In the genomic region with DNA sequence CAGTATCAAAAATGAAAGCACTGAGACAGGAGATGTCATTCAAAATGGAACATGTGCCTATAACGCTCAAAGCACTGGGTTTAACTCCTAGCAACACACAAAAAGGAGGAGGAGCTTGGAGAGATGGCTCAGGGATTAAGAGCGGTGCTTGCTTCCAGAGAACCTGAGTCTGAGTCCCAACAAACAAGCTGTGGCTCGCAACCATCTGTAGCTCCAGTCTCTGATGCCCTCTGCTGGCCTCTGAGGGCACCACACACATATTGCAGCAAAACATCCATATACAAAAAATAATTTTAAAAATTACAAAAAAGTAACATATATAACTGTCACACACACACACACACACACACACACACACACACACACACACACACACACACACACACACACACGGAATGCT, we compare ENCODE assay signal across 9 mouse cellular contexts. TPM values are rescaled to one million over a fixed set of nuclear protein-coding genes. Genes with fewer than 3 reads are reported as not detected.
A peak's percentile ranks its signal among the peaks of the same experiment; 100 is the strongest.
DNase-seq lines count a peak whose midpoint lies in the region; ATAC-seq lines count a peak whose summit lies in the region.
"Had no signal": no experiment of that assay in that cellular context is flagged by ENCODE, and none has a peak within 500 bp of the region (broad histone marks: within the 10 kb centered on the region; RNA-seq: fewer than 3 reads in every experiment).

No protein-coding gene starts in this region.

- H3K4me3 ChIP-seq in heart, embryonic 12.5 days: no peak overlapping the region
- H3K4me3 ChIP-seq: embryonic facial prominence, embryonic 13.5 days had no signal

- intact Hi-C loops in gastrocnemius, postnatal 14 days (cut with DNase I; ENCODE audit: low total_unique reads): no loop called here
- intact Hi-C loops in gastrocnemius, postnatal 36 days (cut with DNase I): no loop called here
- intact Hi-C loops in left cerebral cortex, postnatal 14 days (cut with DNase I): loop anchor here (10.0 kb wide), 1 partner anchor 175 kb away; a partner anchor contains a TSS

- no peaks in the 10 kb centered on the region for H3K36me3 ChIP-seq in splenic B cell, adult 2 months (ENCODE audit: control insufficient read depth, insufficient read depth, low read length, poor library complexity, severe bottlenecking)
- H3K36me3 ChIP-seq in heart, embryonic 12.5 days: peaks cover 58% of the 10 kb centered on the region

- peaks cover 7% of the 10 kb centered on the region; the same call in 1 of the 2 replicates for H3K4me1 ChIP-seq in heart, embryonic 12.5 days (replicated peaks)
- H3K4me1 ChIP-seq: embryonic facial prominence, embryonic 13.5 days had no signal

- no peaks in the 10 kb centered on the region for H3K27me3 ChIP-seq in splenic B cell, adult 2 months (ENCODE audit: control insufficient read depth, insufficient read depth, low read length, poor library complexity, severe bottlenecking)
- no peaks in the 10 kb centered on the region for H3K27me3 ChIP-seq in heart, embryonic 12.5 days (replicated peaks)
- H3K27me3 ChIP-seq: embryonic facial prominence, embryonic 13.5 days had no signal

- no peak overlapping the region for H3K9ac ChIP-seq in heart, embryonic 12.5 days
- H3K9ac ChIP-seq: embryonic facial prominence, embryonic 13.5 days had no signal

- ATAC-seq in heart, embryonic 12.5 days (ENCODE audit: insufficient number of reproducible peaks, low FRiP score): no peak

- H3K27ac ChIP-seq in heart, embryonic 12.5 days (ENCODE audit: poor library complexity, severe bottlenecking): no peak overlapping the region
- H3K27ac ChIP-seq: embryonic facial prominence, embryonic 13.5 days had no signal

- 76% methylated on average over 4 of the region's 4 CpGs for WGBS in heart, embryonic 12.5 days

- H3K4me2 ChIP-seq in heart, embryonic 12.5 days: no peak overlapping the region
- H3K4me2 ChIP-seq: embryonic facial prominence, embryonic 13.5 days had no signal

- H3K9me3 ChIP-seq in heart, embryonic 12.5 days (replicated peaks): no peaks in the 10 kb centered on the region
- H3K9me3 ChIP-seq: embryonic facial prominence, embryonic 13.5 days had no signal

- peak; percentile 26 for DNase-seq in gastrocnemius, postnatal 14 days
- no peak for DNase-seq in gastrocnemius, postnatal 36 days
- peak; percentile 45 to 62 for DNase-seq in right cerebral cortex, postnatal 10 days (ENCODE audit: low spot score in 2 of 2)
- DNase-seq in right cerebral cortex, adult 18-20 months: no peak
- DNase-seq in adrenal gland, postnatal 25 days: peak; percentile 53
- peak; percentile 51 to 64 for DNase-seq in left cerebral cortex, postnatal 14 days (ENCODE audit: low spot score in 2 of 2)
- peak; percentile 63 for DNase-seq in splenic B cell, adult 2 months (ENCODE audit: low read depth, low spot score)

RNA-seq across cellular contexts. Expression of a gene that starts 28.2 kb away (rescaled TPM):
- total RNA-seq in gastrocnemius, postnatal 14 days (2021): 1 to 10 TPM in 1 of 2 experiments, under 1 TPM in 1; 0.92 to 1.3 TPM
- under 1 TPM; 0.28 to 0.42 TPM for total RNA-seq in gastrocnemius, postnatal 36 days (2021)
- total RNA-seq in adrenal gland, postnatal 25 days (2021): 6.6 and 15.5 TPM in 2 replicates
- total RNA-seq in left cerebral cortex, postnatal 14 days (2021): 1 to 10 TPM; 4.1 to 6.5 TPM
- polyA plus RNA-seq in heart, embryonic 12.5 days (2016; fragmentation: Nextera tagmentation; extraction: Ambion mirVana): 23.0 and 23.6 TPM in 2 replicates

RNA-seq across cellular contexts. Expression of a gene that starts 36.0 kb away (rescaled TPM):
- total RNA-seq in gastrocnemius, postnatal 14 days (2021): 10 to 100 TPM; 11.7 to 12.0 TPM
- total RNA-seq in gastrocnemius, postnatal 36 days (2021): 10 to 100 TPM; 16.3 to 17.8 TPM
- 25.2 and 36.7 TPM in 2 replicates for total RNA-seq in adrenal gland, postnatal 25 days (2021)
- total RNA-seq in left cerebral cortex, postnatal 14 days (2021): 10 to 100 TPM; 60.2 to 71.8 TPM
- 19.5 and 20.0 TPM in 2 replicates for polyA plus RNA-seq in heart, embryonic 12.5 days (2016; fragmentation: Nextera tagmentation; extraction: Ambion mirVana)

RNA-seq across cellular contexts. Expression of a gene that starts 36.2 kb away (rescaled TPM):
- total RNA-seq in gastrocnemius, postnatal 14 days (2021): 1 to 10 TPM; 5.6 to 6.0 TPM
- total RNA-seq in gastrocnemius, postnatal 36 days (2021): 1 to 10 TPM; 5.0 to 5.1 TPM
- total RNA-seq in adrenal gland, postnatal 25 days (2021): 32.3 and 33.0 TPM in 2 replicates
- total RNA-seq in left cerebral cortex, postnatal 14 days (2021): 10 to 100 TPM; 20.4 to 20.9 TPM
- 16.0 and 18.2 TPM in 2 replicates for polyA plus RNA-seq in heart, embryonic 12.5 days (2016; fragmentation: Nextera tagmentation; extraction: Ambion mirVana)

RNA-seq across cellular contexts. Expression of a gene that starts 42.3 kb away (rescaled TPM):
- total RNA-seq in gastrocnemius, postnatal 14 days (2021): under 1 TPM; 0.44 to 0.92 TPM
- under 1 TPM in 1 of 2 experiments, not detected in 1; 0.27 TPM for total RNA-seq in gastrocnemius, postnatal 36 days (2021)
- total RNA-seq in adrenal gland, postnatal 25 days (2021): 1.7 and 2.2 TPM in 2 replicates
- 10 to 100 TPM; 16.3 to 17.1 TPM for total RNA-seq in left cerebral cortex, postnatal 14 days (2021)
- 2.8 and 3.4 TPM in 2 replicates for polyA plus RNA-seq in heart, embryonic 12.5 days (2016; fragmentation: Nextera tagmentation; extraction: Ambion mirVana)

RNA-seq across cellular contexts. Expression of a gene that starts 54.1 kb away (rescaled TPM):
- 1 to 10 TPM in 1 of 2 experiments, under 1 TPM in 1; 0.86 to 1.4 TPM for total RNA-seq in gastrocnemius, postnatal 14 days (2021)
- total RNA-seq in gastrocnemius, postnatal 36 days (2021): 1 to 10 TPM; 1.3 to 1.4 TPM
- total RNA-seq in adrenal gland, postnatal 25 days (2021): 15.6 and 17.9 TPM in 2 replicates
- 100 to 1,000 TPM; 125 to 142 TPM for total RNA-seq in left cerebral cortex, postnatal 14 days (2021)
- 2.3 and 2.5 TPM in 2 replicates for polyA plus RNA-seq in heart, embryonic 12.5 days (2016; fragmentation: Nextera tagmentation; extraction: Ambion mirVana)

Comparison
In these comparisons a context has a peak if more than half of its experiments do, and no peak if none do; other contexts are left out.
1. DNase-seq: peak in gastrocnemius, postnatal 14 days (single experiment), right cerebral cortex, postnatal 10 days (2 of 2), adrenal gland, postnatal 25 days (single experiment), left cerebral cortex, postnatal 14 days (2 of 2) and splenic B cell, adult 2 months (single experiment); none in gastrocnemius, postnatal 36 days (0 of 2) and right cerebral cortex, adult 18-20 months (single experiment).